ENCODE assay signal across 9 mouse cellular contexts in the genomic region with DNA sequence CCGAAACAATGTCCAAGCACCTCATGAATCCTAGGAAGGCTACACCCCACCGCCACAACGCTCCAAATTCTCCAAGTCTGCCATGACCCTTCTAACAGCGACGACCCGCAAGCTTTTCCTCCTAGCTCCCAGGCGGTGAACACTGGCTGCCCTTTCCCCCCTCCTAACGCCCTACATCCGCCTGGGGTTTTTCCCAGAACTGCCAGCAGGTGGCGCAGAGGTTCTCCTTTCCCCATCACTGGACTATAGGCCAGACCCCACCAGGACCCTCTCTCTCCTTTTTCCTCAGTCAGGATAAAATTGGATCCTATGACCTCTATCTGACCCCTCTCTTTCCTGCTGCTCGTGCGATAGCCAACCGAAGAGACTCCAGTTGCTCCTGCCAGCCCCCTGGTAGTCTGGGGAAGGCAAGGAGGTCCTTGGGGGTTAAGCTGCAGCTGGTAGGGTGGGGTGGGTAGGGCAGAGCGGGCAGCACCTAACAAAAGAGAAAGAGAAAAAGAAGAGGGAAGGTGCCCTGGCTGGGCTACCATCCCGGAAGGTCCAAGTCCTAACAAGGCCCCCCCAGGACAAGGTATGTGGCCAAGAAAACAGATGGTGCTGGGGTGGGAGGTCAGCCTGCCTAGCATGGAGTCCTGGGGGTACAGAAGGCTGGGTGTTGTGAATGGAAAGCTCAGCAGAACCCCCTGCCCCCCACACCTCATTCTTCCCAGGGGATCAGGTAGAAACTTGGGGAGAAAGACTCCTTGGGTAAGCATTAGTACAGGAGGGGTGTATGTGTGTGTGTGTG. TPM values are rescaled to one million over a fixed set of nuclear protein-coding genes. Genes with fewer than 3 reads are reported as not detected.
DNase-seq lines count a peak whose midpoint lies in the region; ATAC-seq and TF ChIP-seq lines count a peak whose summit lies in the region.
"Had no signal": no experiment of that assay in that cellular context is flagged by ENCODE, and none has a peak within 500 bp of the region (broad histone marks: within the 10 kb centered on the region; RNA-seq: fewer than 3 reads in every experiment).

No protein-coding gene starts in this region.

- H3K36me3 ChIP-seq in ES-Bruce4 (ENCODE audit: control insufficient read depth, insufficient read depth, low read length, poor library complexity, severe bottlenecking) = no peaks in the 10 kb centered on the region
- no peaks in the 10 kb centered on the region for H3K36me3 ChIP-seq in embryonic facial prominence, embryonic 10.5 days (replicated peaks)
- H3K36me3 ChIP-seq in heart, embryonic 12.5 days = no peaks in the 10 kb centered on the region
- H3K36me3 ChIP-seq in kidney, embryonic 15.5 days = no peaks in the 10 kb centered on the region

- no peak for TF ChIP-seq EP300 in ES-Bruce4 (IDR thresholded peaks at IDR 0.05; ENCODE audit: insufficient read depth, low read depth, low read length)

- no peaks in the 10 kb centered on the region for H3K4me1 ChIP-seq in ES-Bruce4 (ENCODE audit: control insufficient read depth, insufficient read depth, low read length)
- peaks cover 48% of the 10 kb centered on the region for H3K4me1 ChIP-seq in embryonic facial prominence, embryonic 10.5 days
- H3K4me1 ChIP-seq in heart, embryonic 12.5 days (replicated peaks) = peaks cover 47% of the 10 kb centered on the region
- H3K4me1 ChIP-seq in kidney, embryonic 15.5 days = peaks cover 46% of the 10 kb centered on the region

- H3K27me3 ChIP-seq in ES-Bruce4 (ENCODE audit: control insufficient read depth, insufficient read depth, low read length, poor library complexity, severe bottlenecking) = peaks cover 3% of the 10 kb centered on the region; the same call in 1 of the 2 replicates
- H3K27me3 ChIP-seq in embryonic facial prominence, embryonic 10.5 days (replicated peaks; ENCODE audit: low read depth, poor library complexity, severe bottlenecking) = peaks cover 65% of the 10 kb centered on the region
- peaks cover 71% of the 10 kb centered on the region for H3K27me3 ChIP-seq in heart, embryonic 12.5 days (replicated peaks)
- H3K27me3 ChIP-seq in kidney, embryonic 15.5 days = peaks cover 31% of the 10 kb centered on the region

- peak; percentile 93 for TF ChIP-seq CTCF in ES-Bruce4 (IDR thresholded peaks at IDR 0.05; ENCODE audit: low read depth, low read length)

- TF ChIP-seq POLR2A in ES-Bruce4 (IDR thresholded peaks at IDR 0.05; ENCODE audit: insufficient read depth, low read length) = no peak

- ATAC-seq in heart, embryonic 12.5 days (ENCODE audit: insufficient number of reproducible peaks, low FRiP score) = 0 out of 2 replicates have a peak, but pooled peaks have one; percentile 23
- ATAC-seq in kidney, embryonic 15.5 days (replicated peaks; ENCODE audit: low FRiP score) = no peak
- ATAC-seq in activated CD4-positive, CD25-positive, alpha-beta regulatory T cell, adult 4 months = no peak

- peak overlapping the region; percentile 51 for H3K4me2 ChIP-seq in heart, embryonic 12.5 days
- peak overlapping the region; percentile 50 for H3K4me2 ChIP-seq in kidney, embryonic 15.5 days

- no peak overlapping the region for H3K4me3 ChIP-seq in ES-Bruce4 (ENCODE audit: low read depth, low read length)
- H3K4me3 ChIP-seq in embryonic facial prominence, embryonic 10.5 days = peak overlapping the region; percentile 29
- H3K4me3 ChIP-seq in heart, embryonic 12.5 days = no peak overlapping the region; the same call in 1 of the 2 replicates
- 0 out of 2 replicates have a peak overlapping the region, but pooled peaks have one; percentile 2 for H3K4me3 ChIP-seq in kidney, embryonic 15.5 days (replicated peaks)

- H3K27ac ChIP-seq in ES-Bruce4 (ENCODE audit: insufficient read depth, low read length) = no peak overlapping the region
- H3K27ac ChIP-seq in embryonic facial prominence, embryonic 10.5 days (replicated peaks) = 0 out of 2 replicates have a peak overlapping the region, but pooled peaks have one; percentile 52
- H3K27ac ChIP-seq in heart, embryonic 12.5 days (ENCODE audit: poor library complexity, severe bottlenecking) = no peak overlapping the region
- no peak overlapping the region for H3K27ac ChIP-seq in kidney, embryonic 15.5 days

- H3K9me3 ChIP-seq in ES-Bruce4 (replicated peaks; ENCODE audit: control insufficient read depth, insufficient read depth, low read length, poor library complexity, severe bottlenecking) = no peaks in the 10 kb centered on the region
- no peaks in the 10 kb centered on the region for H3K9me3 ChIP-seq in embryonic facial prominence, embryonic 10.5 days
- H3K9me3 ChIP-seq in heart, embryonic 12.5 days (replicated peaks) = no peaks in the 10 kb centered on the region
- no peaks in the 10 kb centered on the region for H3K9me3 ChIP-seq in kidney, embryonic 15.5 days (replicated peaks)

- H3K9ac ChIP-seq in ES-Bruce4 (ENCODE audit: low read depth, poor library complexity, severe bottlenecking) = no peak overlapping the region
- H3K9ac ChIP-seq in heart, embryonic 12.5 days = 0 out of 2 replicates have a peak overlapping the region, but pooled peaks have one; percentile 18
- 0 out of 2 replicates have a peak overlapping the region, but pooled peaks have one; percentile 15 for H3K9ac ChIP-seq in kidney, embryonic 15.5 days

- 12% methylated on average over 15 of the region's 15 CpGs for WGBS in embryonic facial prominence, embryonic 10.5 days
- 5% methylated on average over 15 of the region's 15 CpGs for WGBS in heart, embryonic 12.5 days
- WGBS in kidney, embryonic 15.5 days = 9% methylated on average over 15 of the region's 15 CpGs

- DNase-seq in adrenal gland, postnatal 36 days = peak; percentile 78 to 84
- DNase-seq in embryonic facial prominence, embryonic 10.5 days (ENCODE audit: low spot score) = peak; percentile 92
- peak; percentile 86 for DNase-seq in lung, postnatal 14 days
- DNase-seq in retina, postnatal 7 days (ENCODE audit: low read depth, low spot score) = peak; percentile 80

RNA-seq across cellular contexts. Expression of a gene that starts 1.8 kb away (rescaled TPM):
- polyA plus RNA-seq in ES-Bruce4 (2011; ENCODE audit: insufficient read depth, insufficient read length, low read depth, missing spikeins) = 2.7 and 3.3 TPM in 2 replicates
- 1 to 10 TPM; 2.2 to 7.2 TPM for total RNA-seq in adrenal gland, postnatal 36 days (2021)
- 1.5 TPM in 2 replicates for polyA plus RNA-seq in embryonic facial prominence, embryonic 10.5 days (2016; fragmentation: Nextera tagmentation; extraction: Ambion mirVana)
- polyA plus RNA-seq in heart, embryonic 12.5 days (2016; fragmentation: Nextera tagmentation; extraction: Ambion mirVana) = 6.9 and 7.8 TPM in 2 replicates
- polyA plus RNA-seq in kidney, embryonic 15.5 days (2015; fragmentation: Nextera tagmentation; extraction: Ambion mirVana) = 5.1 and 5.5 TPM in 2 replicates
- under 1 TPM; 0.28 to 0.56 TPM for polyA plus RNA-seq in activated CD4-positive, CD25-positive, alpha-beta regulatory T cell, adult 4 months (2017; shearing (Covaris generic))

RNA-seq across cellular contexts. Expression of a gene that starts 13.2 kb away (rescaled TPM):
- 0.88 and 1.5 TPM in 2 replicates for polyA plus RNA-seq in ES-Bruce4 (2011; ENCODE audit: insufficient read depth, insufficient read length, low read depth, missing spikeins)
- total RNA-seq in adrenal gland, postnatal 36 days (2021) = 1 to 10 TPM; 1.2 to 1.3 TPM
- 0.66 and 1.8 TPM in 2 replicates for polyA plus RNA-seq in embryonic facial prominence, embryonic 10.5 days (2016; fragmentation: Nextera tagmentation; extraction: Ambion mirVana)
- 0.27 and 0.50 TPM in 2 replicates for polyA plus RNA-seq in heart, embryonic 12.5 days (2016; fragmentation: Nextera tagmentation; extraction: Ambion mirVana)
- 2.0 and 2.8 TPM in 2 replicates for polyA plus RNA-seq in kidney, embryonic 15.5 days (2015; fragmentation: Nextera tagmentation; extraction: Ambion mirVana)
- not detected for polyA plus RNA-seq in activated CD4-positive, CD25-positive, alpha-beta regulatory T cell, adult 4 months (2017; shearing (Covaris generic))

RNA-seq across cellular contexts. Expression of a gene that starts 29.6 kb away (rescaled TPM):
- polyA plus RNA-seq in ES-Bruce4 (2011; ENCODE audit: insufficient read depth, insufficient read length, low read depth, missing spikeins) = 6.9 and 8.9 TPM in 2 replicates
- not detected for total RNA-seq in adrenal gland, postnatal 36 days (2021)
- 10.6 and 11.8 TPM in 2 replicates for polyA plus RNA-seq in embryonic facial prominence, embryonic 10.5 days (2016; fragmentation: Nextera tagmentation; extraction: Ambion mirVana)
- polyA plus RNA-seq in heart, embryonic 12.5 days (2016; fragmentation: Nextera tagmentation; extraction: Ambion mirVana) = 0.24 and 0.34 TPM in 2 replicates
- 9.2 TPM in 2 replicates for polyA plus RNA-seq in kidney, embryonic 15.5 days (2015; fragmentation: Nextera tagmentation; extraction: Ambion mirVana)
- not detected for polyA plus RNA-seq in activated CD4-positive, CD25-positive, alpha-beta regulatory T cell, adult 4 months (2017; shearing (Covaris generic))
- total RNA-seq: layer of hippocampus, postnatal 25 days had no signal

RNA-seq across cellular contexts. Expression of a gene that starts 54.5 kb away (rescaled TPM):
- 80.0 and 83.5 TPM in 2 replicates for polyA plus RNA-seq in ES-Bruce4 (2011; ENCODE audit: insufficient read depth, insufficient read length, low read depth, missing spikeins)
- total RNA-seq in adrenal gland, postnatal 36 days (2021) = 10 to 100 TPM; 23.1 to 23.6 TPM
- 29.5 and 29.8 TPM in 2 replicates for polyA plus RNA-seq in embryonic facial prominence, embryonic 10.5 days (2016; fragmentation: Nextera tagmentation; extraction: Ambion mirVana)
- 21.3 and 22.6 TPM in 2 replicates for polyA plus RNA-seq in heart, embryonic 12.5 days (2016; fragmentation: Nextera tagmentation; extraction: Ambion mirVana)
- 24.3 and 25.9 TPM in 2 replicates for polyA plus RNA-seq in kidney, embryonic 15.5 days (2015; fragmentation: Nextera tagmentation; extraction: Ambion mirVana)
- polyA plus RNA-seq in activated CD4-positive, CD25-positive, alpha-beta regulatory T cell, adult 4 months (2017; shearing (Covaris generic)) = 10 to 100 TPM; 24.4 to 26.3 TPM

RNA-seq across cellular contexts. Expression of a gene that starts 54.6 kb away (rescaled TPM):
- polyA plus RNA-seq in ES-Bruce4 (2011; ENCODE audit: insufficient read depth, insufficient read length, low read depth, missing spikeins) = 90.6 and 99.8 TPM in 2 replicates
- 100 to 1,000 TPM in 1 of 2 experiments, 10 to 100 TPM in 1; 95.2 to 102 TPM for total RNA-seq in adrenal gland, postnatal 36 days (2021)
- polyA plus RNA-seq in embryonic facial prominence, embryonic 10.5 days (2016; fragmentation: Nextera tagmentation; extraction: Ambion mirVana) = 96.0 and 105 TPM in 2 replicates
- polyA plus RNA-seq in heart, embryonic 12.5 days (2016; fragmentation: Nextera tagmentation; extraction: Ambion mirVana) = 49.3 and 55.8 TPM in 2 replicates
- 81.3 and 87.4 TPM in 2 replicates for polyA plus RNA-seq in kidney, embryonic 15.5 days (2015; fragmentation: Nextera tagmentation; extraction: Ambion mirVana)
- polyA plus RNA-seq in activated CD4-positive, CD25-positive, alpha-beta regulatory T cell, adult 4 months (2017; shearing (Covaris generic)) = 10 to 100 TPM; 26.3 to 28.5 TPM

Comparison
In these comparisons a context has a peak if more than half of its experiments do, and no peak if none do; other contexts are left out.
1. H3K4me3 ChIP-seq: peak in embryonic facial prominence, embryonic 10.5 days (single experiment) and kidney, embryonic 15.5 days (single experiment); none in ES-Bruce4 (single experiment) and heart, embryonic 12.5 days (single experiment).
2. Peak in every context shown above with its lines, with median percentiles within 50 percentile points of each other: DNase-seq.